Mouse (Mus musculus): Measurements from ENCODE around the gene Washc1. TPM values are rescaled to one million over a fixed set of nuclear protein-coding genes. Genes with fewer than 3 reads are reported as not detected.
A peak's percentile ranks its signal among the peaks of the same experiment; 100 is the strongest.

Gene Washc1
- polyA plus RNA-seq, 1 experiment from 2014 or later, result 28.4 TPM

GRCm38 (mm10) chr17:66118991-66119390 lies 7.6 kb downstream of the Washc1 start:
- Histone ChIP-seq H3K27ac (replicated peaks in 1 of 2; ENCODE audit: control insufficient read depth in 1 of 2, insufficient read depth in 1 of 2, low read depth in 2 of 2, low read length in 2 of 2) (no peak overlapping the region), H3K27me3 (ENCODE audit: control insufficient read depth, insufficient read depth, low read length) (no peaks in the 10 kb centered on the region), H3K9me3 (ENCODE audit: control insufficient read depth, low read length) (no peaks in the 10 kb centered on the region), H3K4me3 (ENCODE audit: control insufficient read depth in 1 of 2, insufficient read depth in 1 of 2, low read depth in 1 of 2, low read length in 2 of 2) (no peak overlapping the region), H3K9ac (ENCODE audit: low read length) (no peak overlapping the region), H3K4me1 (ENCODE audit: control insufficient read depth in 2 of 2, insufficient read depth in 2 of 2, low read length in 2 of 2) (peaks cover 0 to 2% of the 10 kb centered on the region in 2 experiments; a peak in 1 of 4 replicates), H3K4me2 (ENCODE audit: low read length) (no peak overlapping the region), H3K36me3 (ENCODE audit: control insufficient read depth, insufficient read depth, low read length) (peaks cover 60% of the 10 kb centered on the region)
- ATAC-seq (ENCODE audit: insufficient number of reproducible peaks, insufficient read depth, low FRiP score, low read depth), result no peak
- WGBS, result 85% methylated on average over 8 of the region's 8 CpGs

GRCm38 (mm10) chr17:66120701-66121100 lies 9.4 kb downstream of the Washc1 start:
- Histone ChIP-seq H3K27me3 (ENCODE audit: control insufficient read depth, insufficient read depth, low read length) (no peaks in the 10 kb centered on the region), H3K36me3 (ENCODE audit: control insufficient read depth, insufficient read depth, low read length) (peaks cover 43% of the 10 kb centered on the region), H3K9me3 (ENCODE audit: control insufficient read depth, low read length) (no peaks in the 10 kb centered on the region), H3K27ac (replicated peaks in 1 of 2; ENCODE audit: control insufficient read depth in 1 of 2, insufficient read depth in 1 of 2, low read depth in 2 of 2, low read length in 2 of 2) (no peak overlapping the region), H3K4me3 (ENCODE audit: control insufficient read depth in 1 of 2, insufficient read depth in 1 of 2, low read depth in 1 of 2, low read length in 2 of 2) (no peak overlapping the region), H3K9ac (ENCODE audit: low read length) (no peak overlapping the region), H3K4me1 (ENCODE audit: control insufficient read depth in 2 of 2, insufficient read depth in 2 of 2, low read length in 2 of 2) (peaks cover 2 to 13% of the 10 kb centered on the region in 2 experiments; a peak in 2 of 4 replicates), H3K4me2 (ENCODE audit: low read length) (no peak overlapping the region)
- ATAC-seq (ENCODE audit: insufficient number of reproducible peaks, insufficient read depth, low FRiP score, low read depth), result no peak
- WGBS, result 80% methylated on average over 1 of the region's 1 CpGs

- no peaks in the 10 kb centered on the region for H3K9me3 ChIP-seq (ENCODE audit: control insufficient read depth, low read length)
- peak; percentile 79 for ATAC-seq (ENCODE audit: insufficient number of reproducible peaks, insufficient read depth, low FRiP score, low read depth)
- peak within 1 kb of the TSS; percentile 81 for H3K9ac ChIP-seq (ENCODE audit: low read length)
- peak within 1 kb of the TSS; percentile 88 to 97 for H3K4me3 ChIP-seq (ENCODE audit: control insufficient read depth in 1 of 2, insufficient read depth in 1 of 2, low read depth in 1 of 2, low read length in 2 of 2)
- H3K27ac ChIP-seq (replicated peaks in 1 of 2; ENCODE audit: control insufficient read depth in 1 of 2, insufficient read depth in 1 of 2, low read depth in 2 of 2, low read length in 2 of 2), result peak within 1 kb of the TSS; percentile 87 to 94
- no peaks in the 10 kb centered on the region for H3K27me3 ChIP-seq (ENCODE audit: control insufficient read depth, insufficient read depth, low read length)
- WGBS, result 6% methylated on average over 45 of the region's 45 CpGs
- H3K4me2 ChIP-seq (ENCODE audit: low read length), result peak within 1 kb of the TSS; percentile 87
- H3K36me3 ChIP-seq (ENCODE audit: control insufficient read depth, insufficient read depth, low read length), result peaks cover 40% of the 10 kb centered on the region
- peaks cover 2 to 13% of the 10 kb centered on the region in 2 experiments; a peak in 2 of 4 replicates for H3K4me1 ChIP-seq (ENCODE audit: control insufficient read depth in 2 of 2, insufficient read depth in 2 of 2, low read length in 2 of 2)
These were observed 11.9 kb downstream of the Washc1 start, which contains the start of gene Ddx11 for GRCm38 (mm10) chr17:66123066-66123815. Ddx11 (plus strand) TSS chr17:66123520.

- Histone ChIP-seq H3K4me1 (ENCODE audit: control insufficient read depth in 2 of 2, insufficient read depth in 2 of 2, low read length in 2 of 2) (peaks cover 2 to 13% of the 10 kb centered on the region in 2 experiments; a peak in 2 of 4 replicates), H3K27me3 (ENCODE audit: control insufficient read depth, insufficient read depth, low read length) (no peaks in the 10 kb centered on the region), H3K4me3 (ENCODE audit: control insufficient read depth in 1 of 2, insufficient read depth in 1 of 2, low read depth in 1 of 2, low read length in 2 of 2) (peak overlapping the region; percentile 88 to 97), H3K9me3 (ENCODE audit: control insufficient read depth, low read length) (no peaks in the 10 kb centered on the region), H3K4me2 (ENCODE audit: low read length) (peak overlapping the region; percentile 87), H3K36me3 (ENCODE audit: control insufficient read depth, insufficient read depth, low read length) (peaks cover 36% of the 10 kb centered on the region), H3K27ac (replicated peaks in 1 of 2; ENCODE audit: control insufficient read depth in 1 of 2, insufficient read depth in 1 of 2, low read depth in 2 of 2, low read length in 2 of 2) (peak overlapping the region; percentile 87 to 94), H3K9ac (ENCODE audit: low read length) (peak overlapping the region; percentile 81)
- under 1% methylated on average over 20 of the region's 20 CpGs for whole genome bisulfite sequencing
- peak; percentile 29; the same call in 1 of the 2 replicates for ATAC-seq (ENCODE audit: insufficient number of reproducible peaks, insufficient read depth, low FRiP score, low read depth)
These were observed 12.7 kb downstream of the Washc1 start for GRCm38 (mm10) chr17:66123816-66124610.

- Histone ChIP-seq H3K4me3 (ENCODE audit: control insufficient read depth in 1 of 2, insufficient read depth in 1 of 2, low read depth in 1 of 2, low read length in 2 of 2) (no peak overlapping the region), H3K9me3 (ENCODE audit: control insufficient read depth, low read length) (no peaks in the 10 kb centered on the region), H3K36me3 (ENCODE audit: control insufficient read depth, insufficient read depth, low read length) (peaks cover 32% of the 10 kb centered on the region), H3K4me1 (ENCODE audit: control insufficient read depth in 2 of 2, insufficient read depth in 2 of 2, low read length in 2 of 2) (peaks cover 2 to 13% of the 10 kb centered on the region in 2 experiments; a peak in 2 of 4 replicates), H3K27ac (replicated peaks in 1 of 2; ENCODE audit: control insufficient read depth in 1 of 2, insufficient read depth in 1 of 2, low read depth in 2 of 2, low read length in 2 of 2) (no peak overlapping the region), H3K9ac (ENCODE audit: low read length) (peak overlapping the region; percentile 81; the same call in 1 of the 2 replicates), H3K27me3 (ENCODE audit: control insufficient read depth, insufficient read depth, low read length) (no peaks in the 10 kb centered on the region), H3K4me2 (ENCODE audit: low read length) (0 out of 2 replicates have a peak overlapping the region, but pooled peaks have one; percentile 87)
- ATAC-seq (ENCODE audit: insufficient number of reproducible peaks, insufficient read depth, low FRiP score, low read depth), result no peak
- WGBS, result 51% methylated on average over 5 of the region's 5 CpGs
These were observed 13.9 kb downstream of the Washc1 start for GRCm38 (mm10) chr17:66125211-66125610.

- Histone ChIP-seq H3K27me3 (ENCODE audit: control insufficient read depth, insufficient read depth, low read length) (no peaks in the 10 kb centered on the region), H3K9me3 (ENCODE audit: control insufficient read depth, low read length) (peaks cover 11% of the 10 kb centered on the region; the same call in 1 of the 2 replicates), H3K4me2 (ENCODE audit: low read length) (no peak overlapping the region), H3K27ac (replicated peaks in 1 of 2; ENCODE audit: control insufficient read depth in 1 of 2, insufficient read depth in 1 of 2, low read depth in 2 of 2, low read length in 2 of 2) (no peak overlapping the region), H3K36me3 (ENCODE audit: control insufficient read depth, insufficient read depth, low read length) (peaks cover 83% of the 10 kb centered on the region), H3K4me3 (ENCODE audit: control insufficient read depth in 1 of 2, insufficient read depth in 1 of 2, low read depth in 1 of 2, low read length in 2 of 2) (no peak overlapping the region), H3K9ac (ENCODE audit: low read length) (no peak overlapping the region), H3K4me1 (ENCODE audit: control insufficient read depth in 2 of 2, insufficient read depth in 2 of 2, low read length in 2 of 2) (0 out of 4 replicates have a peak, but pooled peaks cover 0 to 2% of the 10 kb centered on the region in 2 experiments)
- 87% methylated on average over 9 of the region's 9 CpGs for WGBS
- no peak for ATAC-seq (ENCODE audit: insufficient number of reproducible peaks, insufficient read depth, low FRiP score, low read depth)
These were observed 19.0 kb downstream of the Washc1 start for GRCm38 (mm10) chr17:66130371-66130770.

- Histone ChIP-seq H3K27ac (replicated peaks in 1 of 2; ENCODE audit: control insufficient read depth in 1 of 2, insufficient read depth in 1 of 2, low read depth in 2 of 2, low read length in 2 of 2) (no peak overlapping the region), H3K9me3 (ENCODE audit: control insufficient read depth, low read length) (peaks cover 11% of the 10 kb centered on the region; the same call in 1 of the 2 replicates), H3K4me1 (ENCODE audit: control insufficient read depth in 2 of 2, insufficient read depth in 2 of 2, low read length in 2 of 2) (no peaks in the 10 kb centered on the region), H3K9ac (ENCODE audit: low read length) (no peak overlapping the region), H3K4me3 (ENCODE audit: control insufficient read depth in 1 of 2, insufficient read depth in 1 of 2, low read depth in 1 of 2, low read length in 2 of 2) (no peak overlapping the region), H3K4me2 (ENCODE audit: low read length) (no peak overlapping the region), H3K27me3 (ENCODE audit: control insufficient read depth, insufficient read depth, low read length) (no peaks in the 10 kb centered on the region), H3K36me3 (ENCODE audit: control insufficient read depth, insufficient read depth, low read length) (peaks cover 89% of the 10 kb centered on the region)
- 97% methylated on average over 4 of the region's 4 CpGs for WGBS
- no peak for ATAC-seq (ENCODE audit: insufficient number of reproducible peaks, insufficient read depth, low FRiP score, low read depth)
These were observed 19.9 kb downstream of the Washc1 start for GRCm38 (mm10) chr17:66131212-66131611.
